Mouse (Mus musculus) heart, postnatal 0 days (tissue): ENCODE results near the gene Pde4a. TPM values are rescaled to one million over a fixed set of nuclear protein-coding genes. Genes with fewer than 3 reads are reported as not detected.
A peak's percentile ranks its signal among the peaks of the same experiment; 100 is the strongest.

Experiments used
- ATAC-seq: fragments of 200-750 bp; cut with Nextera tagmentation; 2 replicates; pipeline ENCODE4 v1.8.0; 2017; ENCODE audit warnings: low read depth, moderate number of reproducible peaks, moderate library complexity; ENCODE audit not compliant: insufficient read depth
- DNase-seq: peaks from one replicate; pipeline ENCODE4 v3.0.0-alpha.2; 2016; ENCODE audit warnings: low spot score
- H3K27ac ChIP-seq: fragments of 300-500 bp; sonication (generic); 2 replicates; pipeline ENCODE4 v1.5.1; 2014; ENCODE audit warnings: low read depth, mild to moderate bottlenecking
- H3K27me3 ChIP-seq: fragments of 300-500 bp; sonication (generic); 2 replicates; pipeline ENCODE4 v1.6.1; 2014; ENCODE audit warnings: low read length, mixed read lengths; ENCODE audit not compliant: control insufficient read depth, insufficient read depth
- H3K36me3 ChIP-seq: fragments of 300-500 bp; sonication (generic); replicated peaks from 2 replicates; pipeline ENCODE4 v1.6.1; 2014; ENCODE audit warnings: low read length, mixed read lengths; ENCODE audit not compliant: control insufficient read depth, insufficient read depth
- H3K4me1 ChIP-seq: fragments of 300-500 bp; sonication (generic); 2 replicates; pipeline ENCODE4 v1.6.1; 2014; ENCODE audit warnings: antibody characterized with exemption; ENCODE audit not compliant: control insufficient read depth, insufficient read depth
- H3K4me2 ChIP-seq: fragments of 300-500 bp; sonication (generic); 2 replicates; pipeline ENCODE4 v1.6.1; 2014; ENCODE audit warnings: low read depth, mild to moderate bottlenecking, low read length, moderate library complexity
- H3K4me3 ChIP-seq: fragments of 300-500 bp; sonication (generic); 2 replicates; pipeline ENCODE4 v1.5.1; 2014; ENCODE audit warnings: low read depth, low read length
- H3K9ac ChIP-seq: fragments of 300-500 bp; sonication (generic); replicated peaks from 2 replicates; pipeline ENCODE4 v1.6.1; 2014; ENCODE audit warnings: low read depth, low read length, mixed read lengths
- H3K9me3 ChIP-seq: fragments of 300-500 bp; sonication (generic); replicated peaks from 2 replicates; pipeline ENCODE4 v1.6.1; 2016; ENCODE audit warnings: low read length; ENCODE audit not compliant: control insufficient read depth
- CTCF ChIP-seq: IDR thresholded peaks from 2 replicates; pipeline ENCODE4 v1.5.1; 2016; ENCODE audit warnings: antibody characterized with exemption, control low read depth, low read depth
- EP300 ChIP-seq: IDR thresholded peaks from 2 replicates; pipeline ENCODE4 v1.6.1; 2016; ENCODE audit warnings: antibody characterized with exemption, low read depth
- WGBS: fragments of 180-500 bp; shearing (Covaris S2); extraction: QIAGEN DNeasy Blood & Tissue Kit; methylation state at CpG from one replicate; pipeline ENCODE4 v1.1.7; 2014; 5-methylcytosine and 5-hydroxymethylcytosine counted together
- polyA plus RNA-seq: library from polyadenylated mRNA; unstranded; fragments of >200 nt; fragmentation: Nextera tagmentation; extraction: Ambion mirVana; gene quantifications from 2 replicates; pipeline ENCODE4 v1.2.1, GENCODE M21; 2015
- total RNA-seq: library from RNA; depleted of rRNA; stranded (reverse); fragments of >200 nt; gene quantifications from 2 replicates; pipeline ENCODE4 v1.2.3, GENCODE M21; 2014; ENCODE audit warnings: low replicate concordance; rRNA removed

The Pde4a gene
- 10.2 and 14.6 TPM in 2 replicates for total RNA-seq
- polyA plus RNA-seq, result 16.6 and 17.5 TPM in 2 replicates

GRCm38 (mm10) chr9:21165041-21165951, at the start of gene Pde4a:
Gene Pde4a (plus strand): TSS chr9:21165714.
- whole genome bisulfite sequencing, result under 1% methylated on average over 74 of the region's 86 CpGs
- Histone ChIP-seq H3K9ac (peak within 1 kb of the TSS; percentile 49), H3K27ac (0 out of 2 replicates have a peak within 1 kb of the TSS, but pooled peaks have one; percentile 8), H3K27me3 (peaks cover 47% of the 10 kb centered on the region), H3K4me3 (peak within 1 kb of the TSS; percentile 53), H3K9me3 (no peaks in the 10 kb centered on the region), H3K4me1 (peaks cover 20% of the 10 kb centered on the region), H3K36me3 (no peaks in the 10 kb centered on the region), H3K4me2 (peak within 1 kb of the TSS; percentile 79)
- ATAC-seq (no peak; the same call in 1 of the 2 replicates), DNase-seq (peak; percentile 46)
- TF ChIP-seq EP300 (no peak), CTCF (no peak)

DNA sequence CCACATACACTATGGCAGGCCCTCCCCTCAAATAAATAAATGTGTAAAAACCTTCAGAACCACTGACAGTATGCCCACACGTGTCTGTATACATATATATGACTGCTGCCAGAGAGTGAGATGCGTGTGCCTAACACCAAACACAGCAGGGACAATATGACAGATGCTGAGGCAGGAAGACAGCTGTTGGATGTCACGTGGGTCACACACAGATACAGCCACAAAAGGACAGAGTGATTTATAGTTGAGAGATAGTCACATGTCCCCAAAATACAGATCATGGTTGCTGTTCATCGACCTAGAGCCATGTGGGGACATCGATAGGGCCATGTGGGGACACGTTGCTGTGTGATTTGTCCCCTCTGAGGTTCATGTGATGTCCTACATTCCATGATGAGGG, 48.4 kb upstream of the Pde4a start:
- DNase-seq, result no peak
- H3K27me3 ChIP-seq, result no peaks in the 10 kb centered on the region
- H3K4me3 ChIP-seq, result no peak overlapping the region
- no peak overlapping the region for H3K4me2 ChIP-seq
- H3K9ac ChIP-seq, result no peak overlapping the region
- TF ChIP-seq EP300, result no peak
- TF ChIP-seq CTCF, result no peak
- H3K4me1 ChIP-seq, result no peaks in the 10 kb centered on the region
- no peak overlapping the region for H3K27ac ChIP-seq
- H3K36me3 ChIP-seq, result peaks cover 26% of the 10 kb centered on the region
- no peaks in the 10 kb centered on the region for H3K9me3 ChIP-seq
- WGBS, result 76% methylated on average over 6 of the region's 6 CpGs
- no peak for ATAC-seq

DNA sequence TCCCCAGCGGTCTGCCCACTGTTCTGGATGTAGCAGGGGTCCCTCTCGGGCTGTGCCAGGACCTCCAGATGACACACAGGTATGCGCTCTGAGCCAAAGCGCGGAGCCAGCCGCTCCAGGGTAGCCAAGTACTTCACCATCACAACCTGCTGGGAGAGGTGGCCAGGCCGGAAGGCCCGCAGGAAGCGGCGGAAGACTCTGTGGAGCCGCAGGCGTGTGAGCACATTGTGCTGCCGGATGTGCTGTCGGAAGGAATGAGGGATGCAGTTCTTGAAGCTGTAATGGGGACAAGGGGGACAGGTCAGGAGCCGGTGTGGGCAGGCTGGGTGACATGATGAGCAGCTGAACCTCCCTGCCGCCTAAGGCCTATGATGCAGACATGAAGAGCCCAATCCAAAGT, 44.0 kb upstream of the Pde4a start:
- Histone ChIP-seq H3K4me2 (no peak overlapping the region), H3K9ac (no peak overlapping the region), H3K27me3 (no peaks in the 10 kb centered on the region), H3K36me3 (peaks cover 50% of the 10 kb centered on the region), H3K4me3 (no peak overlapping the region), H3K27ac (no peak overlapping the region), H3K4me1 (peaks cover 9% of the 10 kb centered on the region; the same call in 1 of the 2 replicates), H3K9me3 (no peaks in the 10 kb centered on the region)
- DNase-seq (no peak), ATAC-seq (no peak)
- WGBS, result 86% methylated on average over 16 of the region's 16 CpGs
- TF ChIP-seq EP300 (no peak), CTCF (no peak)

DNA sequence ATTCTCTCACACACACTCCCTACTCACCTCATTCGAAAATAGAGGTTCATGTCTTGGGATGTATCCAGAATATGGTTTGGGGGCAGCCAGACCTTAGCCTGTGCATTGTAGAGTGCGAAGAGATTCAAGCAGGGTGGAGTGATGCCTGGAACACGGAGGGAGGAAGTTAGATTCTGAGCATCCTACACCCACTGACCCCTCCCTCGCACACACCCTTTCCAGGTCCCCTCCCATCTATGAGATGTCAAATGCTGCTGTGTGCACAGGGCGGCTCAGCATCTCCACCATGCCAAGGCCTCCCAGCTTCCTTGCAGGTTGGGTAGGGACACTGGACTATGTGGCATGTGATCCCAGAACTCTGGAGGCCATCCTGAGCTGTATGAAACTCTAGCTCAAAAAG, 40.7 kb upstream of the Pde4a start:
- H3K9me3 ChIP-seq, result no peaks in the 10 kb centered on the region
- ATAC-seq (no peak), DNase-seq (no peak)
- no peak overlapping the region for H3K27ac ChIP-seq
- no peak overlapping the region for H3K9ac ChIP-seq
- no peaks in the 10 kb centered on the region for H3K27me3 ChIP-seq
- H3K4me2 ChIP-seq, result no peak overlapping the region
- H3K36me3 ChIP-seq, result peaks cover 60% of the 10 kb centered on the region
- peaks cover 13% of the 10 kb centered on the region; the same call in 1 of the 2 replicates for H3K4me1 ChIP-seq
- no peak overlapping the region for H3K4me3 ChIP-seq
- no peak for TF ChIP-seq EP300
- no peak for TF ChIP-seq CTCF
- 83% methylated on average over 5 of the region's 5 CpGs for WGBS

- peak; percentile 13; the same call in 1 of the 2 replicates for ATAC-seq
- no peak for TF ChIP-seq CTCF
- H3K27me3 ChIP-seq, result no peaks in the 10 kb centered on the region
- no peak for DNase-seq
- no peak overlapping the region for H3K4me2 ChIP-seq
- H3K36me3 ChIP-seq, result peaks cover 51% of the 10 kb centered on the region
- H3K9me3 ChIP-seq, result no peaks in the 10 kb centered on the region
- peak overlapping the region; percentile 88 for H3K27ac ChIP-seq
- H3K4me3 ChIP-seq, result no peak overlapping the region
- H3K9ac ChIP-seq, result no peak overlapping the region; the same call in 1 of the 2 replicates
- 68% methylated on average over 9 of the region's 9 CpGs for WGBS
- H3K4me1 ChIP-seq, result peaks cover 13% of the 10 kb centered on the region; the same call in 1 of the 2 replicates
Measured at GRCm38 (mm10) chr9:21125502-21126258, 39.8 kb upstream of the Pde4a start.
